Mouse (Mus musculus): ENCODE measurements around the gene Dlg5.

Dlg5 gene

DNA sequence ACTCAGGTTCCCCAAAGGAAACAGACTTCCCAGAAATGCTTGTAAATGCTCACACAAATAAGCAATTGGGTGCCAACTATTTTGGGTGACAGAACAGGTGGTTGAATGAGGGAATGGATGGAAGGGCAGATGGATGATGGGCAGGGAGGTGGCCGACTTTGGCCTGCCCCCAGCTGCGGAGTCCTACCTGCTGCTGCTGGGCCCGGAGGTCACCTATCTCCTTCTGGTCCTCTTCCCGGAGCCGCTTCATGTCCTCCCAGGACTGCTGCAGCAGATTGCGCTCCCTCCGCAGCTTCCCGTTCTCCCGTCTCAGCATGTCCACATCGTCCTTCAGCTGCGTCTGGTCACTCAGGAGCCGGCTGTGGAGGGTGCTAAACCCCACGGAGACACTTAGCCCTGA is 55.6 kb downstream of the Dlg5 start:
- in situ Hi-C loops (cut with MboI, MseI): no loop called here

DNA sequence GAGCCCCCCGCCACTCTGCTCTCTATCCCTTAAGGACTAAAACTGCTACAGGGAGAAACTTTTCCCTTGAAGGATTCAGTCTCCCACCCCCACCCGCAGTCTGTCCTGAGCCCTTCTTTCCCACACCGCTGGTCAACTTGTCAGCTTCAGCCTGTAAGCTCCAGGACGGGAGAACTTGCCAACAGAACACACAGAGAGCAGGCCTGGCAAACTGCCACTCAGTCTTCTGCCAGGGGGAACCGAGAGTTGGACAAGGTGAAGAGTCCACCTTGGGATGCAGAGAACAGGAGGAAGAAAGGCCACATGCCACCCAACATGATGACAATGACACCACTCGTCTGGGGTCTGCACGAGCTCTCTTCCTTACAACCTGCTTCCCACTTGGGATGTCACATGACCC is 56.1 kb downstream of the Dlg5 start:
- in situ Hi-C loops (cut with MboI, MseI): no loop called here

DNA sequence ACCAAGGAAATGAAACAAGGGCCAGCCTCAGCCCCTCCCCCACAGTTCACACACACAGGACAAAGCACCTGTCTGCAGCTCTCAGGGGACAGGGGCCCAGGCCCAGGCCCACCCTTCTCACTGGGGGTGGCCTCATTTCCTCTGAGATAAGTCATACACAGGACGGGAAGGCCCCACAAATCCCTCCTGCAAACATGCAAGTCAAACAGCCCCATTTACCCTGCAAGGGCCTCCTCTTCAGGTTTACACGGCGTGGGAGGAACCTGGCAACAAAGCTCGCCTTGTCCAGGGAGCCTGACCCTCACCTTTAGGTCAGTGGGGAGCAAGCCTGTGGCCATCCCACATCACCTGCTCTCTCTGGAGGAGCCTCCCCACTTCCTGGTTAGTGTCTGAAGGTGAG is 60.2 kb downstream of the Dlg5 start:
- in situ Hi-C loops (cut with MboI, MseI): no loop called here

DNA sequence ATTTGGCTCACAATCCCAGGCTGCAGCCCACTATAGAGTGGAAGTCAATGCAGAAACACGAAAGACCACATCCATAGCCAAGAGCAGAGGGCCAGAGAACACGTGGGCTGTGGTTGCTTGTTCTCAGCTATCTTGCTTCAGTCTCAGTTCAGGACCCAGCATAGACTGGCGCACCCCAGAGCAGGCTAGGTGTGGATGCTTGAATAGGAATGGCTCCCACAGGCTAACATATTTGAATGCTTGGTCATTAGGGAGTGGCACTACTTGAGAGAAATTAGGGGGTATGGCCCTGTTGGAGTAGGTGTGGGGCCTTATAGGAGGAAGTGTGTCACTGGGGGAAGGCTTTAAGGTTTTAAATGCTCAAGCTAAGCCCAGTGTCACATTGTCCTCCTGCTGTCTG is 62.8 kb downstream of the Dlg5 start:
- in situ Hi-C loops (cut with MboI, MseI): loop anchor here (5.0 kb wide), 1 partner anchor 89 kb away; no protein-coding TSS in a partner anchor

DNA sequence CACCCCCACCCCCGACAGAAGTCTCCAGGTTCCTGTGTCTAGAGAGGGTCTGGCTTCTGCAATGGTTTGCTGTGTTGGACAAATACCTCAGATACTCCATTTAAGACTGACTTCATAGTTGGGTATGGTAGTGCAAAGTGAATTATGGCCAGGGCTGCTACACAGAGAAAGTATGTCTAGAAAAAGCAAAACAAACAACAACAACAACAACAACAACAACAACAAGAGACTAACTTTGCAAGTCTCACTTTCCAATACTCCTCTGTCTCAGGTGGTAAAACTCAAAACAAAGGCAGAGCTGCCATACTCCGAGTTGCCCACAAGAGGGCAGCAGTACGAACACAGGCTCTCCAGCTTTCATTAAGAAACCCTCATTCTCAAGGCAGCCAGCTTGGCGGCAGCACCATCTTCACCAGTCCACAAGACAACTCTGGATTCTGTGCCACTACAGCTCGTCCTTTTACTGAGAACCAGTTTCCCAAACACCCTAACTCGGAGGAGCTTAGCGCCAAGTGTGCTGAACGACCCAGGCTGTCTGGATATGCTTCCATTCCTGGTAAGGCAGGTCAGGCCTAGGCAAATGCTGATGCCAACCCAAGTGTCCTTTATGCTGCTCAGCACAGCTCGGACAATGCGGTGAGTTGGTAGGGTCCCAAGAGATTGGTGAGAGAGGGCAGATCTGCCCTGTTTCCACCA is 63.8 kb downstream of the Dlg5 start:
- in situ Hi-C loops (cut with MboI, MseI): loop anchor here (5.0 kb wide), 1 partner anchor 90 kb away; no protein-coding TSS in a partner anchor

DNA sequence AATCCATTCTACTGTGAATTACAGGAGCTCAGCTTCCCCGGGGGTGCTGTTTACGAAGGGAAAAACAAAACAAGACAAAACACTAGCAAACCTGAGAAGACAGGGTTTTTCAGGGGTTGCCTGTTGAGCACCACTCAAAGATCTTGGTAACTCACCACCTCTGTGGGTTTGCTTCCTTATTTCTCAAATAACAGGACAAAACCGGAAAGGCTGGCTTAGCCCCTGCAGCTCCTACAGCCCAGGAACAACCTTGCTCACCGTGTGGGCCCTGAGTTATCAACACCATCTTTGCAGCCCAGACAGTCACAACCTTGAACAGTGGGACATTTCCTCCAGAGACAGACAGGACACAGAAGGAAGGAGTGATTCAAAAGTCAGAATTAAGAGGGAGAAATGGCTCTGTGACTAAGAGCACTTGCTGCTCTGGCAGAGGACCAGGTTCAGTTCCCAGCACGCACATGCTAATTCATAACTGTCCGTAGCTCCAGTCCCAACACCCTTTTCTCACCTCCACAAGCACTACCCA is 66.2 kb downstream of the Dlg5 start:
- in situ Hi-C loops (cut with MboI, MseI): no loop called here

DNA sequence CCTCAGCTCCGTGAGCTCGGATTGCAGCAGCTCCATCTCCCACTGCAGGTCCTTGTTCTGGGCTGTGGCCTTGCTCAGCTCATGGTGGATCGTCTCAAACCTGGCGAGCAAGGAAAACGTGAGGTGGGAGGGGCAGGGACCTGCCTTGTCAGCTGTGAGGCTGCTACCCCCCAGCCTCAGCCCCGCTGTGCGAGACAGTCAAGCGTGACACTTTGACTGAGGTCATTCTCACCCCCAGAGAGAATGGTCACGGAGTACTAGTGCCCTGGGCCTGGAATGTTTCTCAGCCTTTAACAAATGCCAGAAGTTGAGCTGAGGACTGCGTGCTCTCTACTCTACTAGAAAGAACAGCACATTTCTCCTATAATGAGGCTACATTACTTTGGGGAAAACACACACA is 69.1 kb downstream of the Dlg5 start:
- in situ Hi-C loops (cut with MboI, MseI): no loop called here

DNA sequence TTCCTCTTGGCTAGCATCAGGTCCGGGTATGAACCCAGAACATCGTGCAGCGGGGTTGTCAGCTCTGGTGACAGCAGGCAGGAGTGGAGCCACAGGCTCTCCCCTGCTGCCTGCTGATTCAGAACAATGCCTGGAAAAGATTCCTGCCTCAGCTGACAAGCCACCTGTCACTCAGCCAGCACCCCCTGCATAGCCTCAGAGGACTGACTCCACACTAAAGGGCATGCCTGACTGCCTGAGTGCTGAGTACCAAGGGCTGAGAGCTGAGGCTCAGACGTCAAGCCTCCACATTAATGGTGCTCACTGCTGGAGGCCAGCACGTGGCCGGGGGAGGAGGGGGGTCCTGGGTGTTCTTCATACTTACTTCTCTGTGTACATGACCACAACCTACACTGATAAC is 72.4 kb downstream of the Dlg5 start:
- in situ Hi-C loops (cut with MboI, MseI): no loop called here

DNA sequence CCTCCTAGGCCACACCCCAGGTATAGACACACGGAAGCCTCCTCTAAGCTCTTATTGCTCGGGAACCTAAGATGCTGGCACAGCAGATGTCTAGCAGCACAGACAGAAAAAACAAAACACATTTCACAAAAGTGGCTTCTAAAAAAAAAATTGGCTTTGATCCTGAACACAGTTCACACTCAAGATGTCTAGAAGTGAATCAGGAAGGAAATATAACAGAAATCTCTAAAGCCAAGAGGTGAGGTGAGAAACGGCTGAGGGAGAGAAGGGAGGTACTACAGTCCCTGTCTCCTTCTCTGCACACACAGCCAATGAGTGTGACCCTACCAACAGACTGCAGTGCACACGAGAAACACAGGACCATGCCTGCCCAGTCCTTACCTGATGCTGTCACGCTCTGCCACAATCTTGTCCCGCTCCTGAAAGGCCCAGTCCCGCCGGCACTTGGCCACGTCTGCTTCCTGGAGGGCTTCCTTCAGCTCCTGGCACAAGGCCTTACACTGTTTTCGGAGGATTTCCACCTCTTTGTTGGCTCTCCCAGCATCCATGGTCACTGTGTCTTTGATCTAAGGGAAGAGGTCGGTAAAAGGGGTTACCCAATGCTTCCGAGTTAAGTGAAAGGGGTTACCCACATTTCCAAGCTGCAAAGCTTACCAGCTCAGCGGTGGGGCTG is 73.9 kb downstream of the Dlg5 start:
- in situ Hi-C loops (cut with MboI, MseI): no loop called here

DNA sequence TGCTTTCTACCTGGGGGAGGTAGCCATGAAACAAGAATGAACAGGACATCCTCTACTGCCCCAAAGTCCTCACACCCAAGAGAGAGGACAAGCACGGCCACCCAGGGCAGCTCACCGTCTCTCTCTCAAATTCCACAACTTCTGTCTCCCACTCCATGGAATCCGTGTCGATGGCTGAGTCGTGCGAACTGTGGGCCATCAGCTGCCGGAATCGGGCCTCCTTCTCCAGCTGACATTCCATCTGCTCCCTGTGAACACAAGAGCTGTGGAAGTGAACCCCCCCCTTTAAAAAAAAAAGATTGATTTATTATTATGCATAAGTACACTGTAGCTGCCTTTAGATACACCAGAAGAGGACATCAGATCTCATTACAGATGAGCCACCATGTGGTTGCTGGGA is 79.7 kb downstream of the Dlg5 start:
- in situ Hi-C loops (cut with MboI, MseI): no loop called here

DNA sequence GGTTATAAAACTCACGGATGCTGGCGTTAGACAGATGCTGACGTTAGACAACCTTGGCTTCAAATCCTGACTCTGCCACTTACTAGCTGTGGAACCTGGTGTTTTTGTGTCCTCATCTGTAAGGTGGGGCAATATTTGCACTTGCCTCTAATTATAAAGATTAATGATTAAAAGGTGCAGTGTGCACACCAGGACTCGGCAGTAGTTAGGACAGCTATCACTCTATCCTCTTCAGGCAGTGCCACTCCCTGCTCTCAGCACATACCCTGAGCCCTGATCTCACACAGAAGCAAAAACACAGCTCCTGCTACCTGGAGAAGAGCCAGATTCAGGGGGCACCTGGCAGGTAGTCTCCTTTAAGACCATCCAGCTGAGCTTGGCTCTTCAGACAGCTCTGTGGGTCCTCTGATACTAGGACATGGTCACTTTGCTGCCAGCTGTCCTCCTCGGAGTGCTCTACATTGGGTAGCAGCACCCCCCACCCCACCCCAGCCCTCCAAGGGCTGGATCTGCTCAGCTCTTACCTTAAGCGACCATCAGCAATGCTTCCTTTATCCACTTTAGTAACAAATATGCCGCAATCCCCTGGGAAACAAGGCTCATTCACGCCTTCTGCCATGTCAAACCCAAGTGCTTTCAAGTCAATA is 80.9 kb downstream of the Dlg5 start:
- in situ Hi-C loops (cut with MboI, MseI): no loop called here

DNA sequence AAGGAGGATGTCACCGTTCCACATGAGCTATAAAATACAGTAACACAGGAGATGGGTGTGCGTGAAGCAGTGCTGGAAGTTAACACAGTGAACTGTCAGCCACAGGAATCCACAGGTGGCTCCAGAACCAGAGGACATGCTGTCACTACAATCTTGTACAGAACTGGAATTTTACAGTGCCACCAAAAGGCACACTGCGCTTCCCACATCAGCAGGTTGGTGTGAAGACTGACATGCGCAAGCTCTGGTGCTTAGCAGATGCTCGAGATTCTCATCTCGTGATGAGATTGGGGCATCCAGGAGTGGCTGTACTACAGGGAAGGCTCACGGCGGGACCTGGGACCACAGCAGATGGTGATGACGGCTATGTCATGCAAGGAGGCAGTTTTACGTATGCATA is 82.9 kb downstream of the Dlg5 start:
- in situ Hi-C loops (cut with MboI, MseI): no loop called here

DNA sequence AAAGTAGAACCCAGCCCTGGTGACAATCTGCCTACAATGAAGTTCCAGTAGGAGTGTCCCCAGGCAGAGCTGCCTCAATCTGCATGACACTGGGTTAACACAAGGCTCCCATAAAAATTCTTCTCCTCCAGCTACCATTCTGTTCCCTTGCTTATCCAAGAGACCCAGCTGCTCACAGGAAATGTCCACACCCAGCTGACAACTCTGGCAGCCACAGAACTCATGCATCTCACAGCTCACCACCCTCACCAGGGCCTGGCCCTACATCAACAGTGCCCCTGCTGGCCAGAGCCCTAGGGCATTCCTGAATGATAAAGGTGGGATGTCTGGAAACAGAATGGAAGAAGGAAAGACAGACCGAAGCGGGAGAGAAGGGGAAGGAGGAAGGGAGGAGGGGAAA is 96.8 kb downstream of the Dlg5 start:
- in situ Hi-C loops (cut with MboI, MseI): no loop called here

DNA sequence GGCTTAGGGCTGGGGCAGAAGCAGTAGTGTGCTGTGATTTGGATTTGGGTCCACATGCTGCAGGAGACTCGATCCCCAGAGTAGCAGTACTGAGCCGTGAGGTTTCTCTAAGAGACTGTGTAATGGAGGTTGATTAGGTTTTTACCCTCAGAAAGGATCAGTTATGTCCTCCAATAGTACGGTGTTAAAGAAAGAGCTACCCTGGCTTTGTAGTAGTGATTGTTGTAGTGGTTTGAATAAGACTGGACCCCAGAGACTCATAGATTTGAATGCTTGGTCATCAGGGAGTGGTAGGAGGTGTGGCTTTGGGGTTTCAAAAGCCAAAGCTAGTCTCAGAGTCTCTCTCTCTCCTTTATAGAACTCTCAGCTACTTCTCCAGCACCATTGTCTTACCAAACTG is 100.9 kb downstream of the Dlg5 start:
- in situ Hi-C loops (cut with MboI, MseI): no loop called here

DNA sequence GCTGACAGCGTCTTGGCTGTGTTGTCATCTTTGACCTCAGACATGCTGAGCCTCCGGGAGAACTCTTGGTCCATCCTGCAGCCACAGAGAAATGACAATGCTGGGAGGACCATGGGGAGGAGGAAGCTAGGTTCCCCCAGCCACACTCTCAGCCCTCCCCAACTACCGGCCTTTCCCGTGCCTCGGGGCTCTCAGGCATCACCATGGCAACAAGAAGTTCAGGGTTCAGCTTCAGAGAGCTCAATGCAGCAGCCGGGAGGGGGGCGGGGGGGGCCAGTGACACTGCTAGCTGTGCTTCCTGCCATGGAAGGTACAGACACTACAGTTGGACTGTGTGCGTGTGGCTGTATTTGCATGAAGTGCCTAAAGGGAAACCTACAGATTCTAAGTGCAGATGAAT is 101.3 kb downstream of the Dlg5 start:
- in situ Hi-C loops (cut with MboI, MseI): no loop called here

DNA sequence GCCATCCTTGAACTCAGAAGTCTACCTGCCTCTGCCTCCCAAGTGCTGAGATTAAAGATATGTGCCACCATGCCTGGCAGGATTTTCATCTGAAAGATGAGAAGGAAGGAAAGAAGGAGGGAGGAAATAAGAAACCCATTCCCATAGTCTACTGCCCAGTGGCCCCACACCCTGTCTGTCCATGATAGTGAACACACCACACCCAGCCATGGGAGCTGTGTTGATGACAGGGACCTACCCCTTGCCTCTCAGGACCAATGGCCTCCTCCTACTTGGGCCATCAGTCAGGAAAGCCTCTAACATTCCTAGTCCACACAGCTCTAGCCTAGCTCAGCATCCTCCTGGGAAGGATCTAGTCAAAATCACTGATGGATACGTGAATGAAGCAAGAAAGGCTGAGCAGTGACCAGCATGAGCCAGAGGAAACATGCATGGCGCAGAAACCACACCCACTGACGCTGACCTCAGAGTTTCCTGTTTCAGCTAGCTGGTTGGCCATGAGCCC is 102.7 kb downstream of the Dlg5 start:
- in situ Hi-C loops (cut with MboI, MseI): no loop called here

DNA sequence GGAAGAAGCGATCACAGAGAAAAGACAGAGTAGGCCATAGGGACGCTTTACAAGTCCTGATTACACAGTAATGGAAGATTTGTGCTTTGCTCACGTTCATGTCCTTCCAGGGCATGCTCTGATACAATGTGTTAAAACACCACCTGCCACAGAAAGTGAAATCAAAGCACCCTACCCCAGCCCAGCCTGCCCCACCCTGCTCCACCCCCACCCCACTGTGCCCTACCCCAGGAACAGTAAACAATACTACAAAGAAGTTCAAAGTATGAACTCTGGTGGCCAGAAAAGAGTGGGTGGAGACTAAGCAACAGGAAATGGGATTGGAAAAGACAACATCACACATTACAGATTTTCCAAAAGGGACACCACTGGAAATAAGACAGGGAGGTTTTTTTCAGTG is 104.0 kb downstream of the Dlg5 start:
- in situ Hi-C loops (cut with MboI, MseI): no loop called here

DNA sequence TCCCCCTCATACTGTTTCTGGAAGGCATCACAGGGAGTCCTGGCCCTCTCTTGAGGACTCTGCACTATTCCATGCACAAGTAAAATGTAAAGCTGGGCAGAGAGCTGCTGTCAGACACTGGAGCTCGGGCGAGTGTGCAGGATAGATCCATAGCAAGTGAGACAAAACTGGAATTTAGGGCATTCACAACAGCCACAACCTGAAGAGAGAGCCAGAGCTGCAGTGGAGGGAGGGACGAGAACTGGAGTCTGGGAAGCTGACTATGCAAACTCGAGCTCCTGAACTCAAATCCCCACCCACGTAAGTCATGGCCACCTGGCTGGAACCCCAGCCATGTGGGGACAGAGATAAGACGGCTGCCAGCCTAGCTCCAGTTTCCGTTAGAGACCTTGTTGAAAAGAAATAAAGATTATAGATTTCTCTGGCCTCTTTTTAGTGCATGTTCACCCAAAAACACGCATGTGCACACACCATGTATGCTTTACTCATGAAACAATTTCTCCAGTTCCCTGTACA is 105.4 kb downstream of the Dlg5 start:
- in situ Hi-C loops (cut with MboI, MseI): no loop called here

DNA sequence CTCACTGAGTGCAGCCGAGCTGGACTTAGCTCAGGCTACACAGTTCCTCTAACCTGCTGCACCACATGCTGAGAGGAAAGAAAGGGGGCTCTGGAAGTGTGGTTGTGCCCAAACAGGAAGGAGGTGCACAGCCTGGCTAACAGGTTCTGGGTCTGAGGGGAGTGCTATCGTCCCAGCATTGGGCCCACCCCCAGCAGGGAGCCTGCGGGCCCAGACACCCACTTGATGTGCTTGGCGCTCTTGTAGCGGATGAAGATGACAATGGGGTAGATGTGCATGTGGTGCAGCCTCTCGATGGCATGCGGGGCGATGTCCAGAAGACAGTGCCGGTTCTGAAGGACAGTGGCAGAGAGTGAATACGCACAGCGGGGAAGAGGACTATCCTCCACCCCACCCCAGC is 108.8 kb downstream of the Dlg5 start:
- in situ Hi-C loops (cut with MboI, MseI): no loop called here

DNA sequence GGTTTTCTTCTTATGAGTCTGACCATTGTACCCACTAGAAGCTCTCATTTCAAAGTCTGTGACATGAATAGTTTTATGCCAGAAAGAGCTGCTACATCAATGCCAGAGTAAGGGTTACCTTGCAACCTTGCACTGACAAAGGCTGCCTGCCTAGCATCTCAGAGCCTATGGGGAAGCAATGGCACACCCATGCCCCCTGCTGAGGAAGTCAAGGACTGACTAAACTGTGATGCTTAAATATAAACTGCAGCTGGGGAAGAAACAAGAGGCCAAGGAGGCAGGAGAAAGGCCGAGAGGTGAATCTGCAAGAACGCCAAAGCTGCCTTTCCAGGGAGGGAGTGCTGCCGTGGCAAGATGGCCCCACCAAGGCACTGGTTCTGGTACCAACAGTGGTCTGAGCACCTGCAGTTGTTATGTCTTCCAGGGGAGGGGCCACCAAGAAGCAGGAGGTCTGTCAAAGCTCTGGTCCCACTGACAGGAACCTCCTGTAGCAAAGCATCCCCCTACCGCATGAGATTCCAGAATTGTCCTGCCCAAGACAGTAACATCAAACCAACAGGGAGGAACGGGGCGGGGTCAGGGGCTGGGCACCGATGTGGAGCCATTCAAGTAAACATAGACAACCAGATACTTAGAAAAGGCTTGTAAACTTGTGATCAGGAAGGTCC is 111.0 kb downstream of the Dlg5 start:
- in situ Hi-C loops (cut with MboI, MseI): no loop called here

DNA sequence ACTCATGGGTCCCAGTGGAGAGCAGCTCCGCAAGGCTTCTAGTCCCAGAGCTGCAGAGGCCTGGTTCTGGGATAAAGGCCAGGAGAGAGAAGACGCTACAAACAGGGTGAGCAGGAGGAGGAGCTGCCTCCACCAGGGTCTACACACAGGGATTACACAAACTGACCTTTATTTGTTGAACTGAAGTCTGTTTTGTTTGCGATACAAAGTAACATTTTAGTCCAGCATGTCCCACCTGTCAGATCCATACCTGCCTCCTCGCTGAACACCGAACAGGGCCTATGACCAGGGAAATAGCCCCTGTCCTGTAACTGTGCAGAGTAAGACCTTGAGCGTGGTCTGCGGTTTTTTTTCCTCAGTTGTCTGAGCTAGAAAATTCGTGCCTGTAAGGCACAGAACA is 111.9 kb downstream of the Dlg5 start:
- in situ Hi-C loops (cut with MboI, MseI): no loop called here

DNA sequence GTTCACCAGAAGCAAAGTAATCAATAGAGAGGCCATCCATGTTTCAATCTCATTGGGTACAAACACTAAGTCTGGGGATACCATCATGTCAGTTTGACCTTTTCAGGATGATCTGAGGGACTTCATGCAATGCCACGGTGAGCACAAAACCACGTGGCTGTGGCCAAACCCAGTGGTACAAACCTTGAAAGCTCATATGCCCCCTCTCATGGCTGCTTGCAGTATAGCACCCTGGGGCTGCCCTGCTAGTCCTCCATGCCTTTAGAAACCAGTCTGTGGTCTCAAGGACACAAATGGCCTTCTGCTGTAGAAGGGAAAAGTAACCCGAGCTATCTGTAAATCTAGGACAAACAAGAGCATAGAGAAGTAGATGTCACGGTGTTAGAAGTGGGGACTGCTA is 113.6 kb downstream of the Dlg5 start:
- in situ Hi-C loops (cut with MboI, MseI): no loop called here

Measured in regulatory T cell (primary cell).